Mouse (Mus musculus): ENCODE measurements around the gene Hoxc8.

GRCm38 (mm10) chr15:102970740-102971139, 19.7 kb upstream of the Hoxc8 start:
- no peak for TF ChIP-seq UBTF (IDR thresholded peaks at IDR 0.05; ENCODE audit: borderline replicate concordance, insufficient read depth, low read depth, low read length)
- peak in 2 of 3 experiments; percentile 36 to 73; a peak in 3 of 6 replicates for TF ChIP-seq CTCF (IDR thresholded peaks at IDR 0.05 in 2 of 3, conservative IDR thresholded peaks at IDR 0.05 in 1 of 3; ENCODE audit: control insufficient read depth in 1 of 3, insufficient read depth in 1 of 3, low read depth in 2 of 3, low read length in 3 of 3, poor library complexity in 1 of 3, severe bottlenecking in 1 of 3)
- TF ChIP-seq POLR2A (IDR thresholded peaks at IDR 0.05; ENCODE audit: control insufficient read depth in 1 of 2, insufficient read depth in 1 of 2, low read depth in 1 of 2, low read length in 2 of 2, poor library complexity in 1 of 2) = no peak
- TF ChIP-seq POLR2AphosphoS5 (IDR thresholded peaks at IDR 0.05; ENCODE audit: borderline replicate concordance, low read depth, low read length) = no peak
